Mouse (Mus musculus) embryonic stem cell, embryonic (primary cell): ENCODE data around the gene Fam228b.
"Not testable (repeated sequence)": the region's sequence is repeated elsewhere in the genome, so short reads cannot be mapped to it uniquely, and the experiment has no call there.

Source experiments
- CTCF ChIA-PET, 4 experiments: fragments of 300-600 bp in 2 of 4; fragments of 350-600 bp in 2 of 4; sonication (Branson Sonifier 250); formaldehyde crosslinking; loops; one replicate each; lab custom pipeline; 2022; ENCODE audit warnings: inconsistent platforms in 2 of 4; lab: Charles Lee
- POLR2A ChIA-PET, 4 experiments: fragments of 300-600 bp in 2 of 4; fragments of 350-600 bp in 2 of 4; sonication (Branson Sonifier 250); formaldehyde crosslinking; loops; one replicate each; lab custom pipeline; 2022; ENCODE audit warnings: antibody characterized with exemption in 4 of 4, inconsistent platforms in 1 of 4; lab: Charles Lee

The Fam228b gene

GRCm38 (mm10) chr12:4768492-4769332, at the start of gene Fam228b, which contains the start of gene Pfn4:
TSS of gene Fam228b (minus strand) at chr12:4769267.
TSS of gene Pfn4 (plus strand) at chr12:4769022.
- ChIA-PET CTCF (interaction anchor here (0.5 to 2.3 kb wide), 16 partner anchors 25 to 787 kb away, joined by 3 to 7 read pairs (median 3); partner anchors contain the start of genes Atad2b (in 1 of the 4) and Sf3b6 (in 1 of the 4)), POLR2A (interaction anchor here (0.5 to 2.8 kb wide), 65 partner anchors 8 to 1222 kb away, joined by 3 to 21 read pairs (median 4); partner anchors contain the start of genes Gm3625 (in 3 of the 4), Itsn2 (in 3 of the 4), Sf3b6 (in 3 of the 4) and Wdcp (in 3 of the 4))

- POLR2A ChIA-PET: interaction anchor here in 3 of 4 experiments (0.5 to 2.9 kb wide), 76 partner anchors 8 to 931 kb away, joined by 3 to 33 read pairs (median 4); partner anchors contain the start of genes Atad2b (in 3 of the 3), Fam228b (in 3 of the 3), Pfn4 (in 3 of the 3) and Fkbp1b (in 2 of the 3)
- CTCF ChIA-PET: interaction anchor here in 2 of 4 experiments (0.6 to 1.1 kb wide), 8 partner anchors 26 to 1545 kb away, joined by 3 to 4 read pairs (median 3); partner anchors contain the start of genes Atad2b (in 1 of the 2) and Fam228b (in 1 of the 2)
Measured at GRCm38 (mm10) chr12:4817361-4818101, 48.5 kb upstream of the Fam228b start, which contains the start of gene Sf3b6. TSS of gene Sf3b6 (plus strand) at chr12:4817544.

GRCm38 (mm10) chr12:4816680-4817360, 47.8 kb upstream of the Fam228b start:
- POLR2A ChIA-PET: interaction anchor here (0.5 to 2.9 kb wide), 76 partner anchors 9 to 1058 kb away, joined by 3 to 33 read pairs (median 4); partner anchors contain the start of genes Atad2b (in 3 of the 4), Fam228b (in 3 of the 4), Pfn4 (in 3 of the 4) and Fkbp1b (in 2 of the 4)
- CTCF ChIA-PET: interaction anchor here in 2 of 4 experiments (0.6 to 1.2 kb wide), 6 partner anchors 23 to 1544 kb away, joined by 3 to 4 read pairs (median 3); partner anchors contain the start of genes Atad2b (in 1 of the 2) and Fam228b (in 1 of the 2)

GRCm38 (mm10) chr12:4813636-4814035, 44.6 kb upstream of the Fam228b start:
- CTCF ChIA-PET: interaction anchor here in 2 of 4 experiments (0.6 to 1.1 kb wide), 2 partner anchors 20 to 91 kb away, joined by 3 read pairs; no protein-coding TSS in a partner anchor
- POLR2A ChIA-PET: interaction anchor here in 3 of 4 experiments (0.8 to 2.6 kb wide), 4 partner anchors 15 to 48 kb away, joined by 3 to 7 read pairs (median 5); partner anchors contain the start of genes Fam228b (in 1 of the 3) and Pfn4 (in 1 of the 3)

GRCm38 (mm10) chr12:4811705-4812104, 42.6 kb upstream of the Fam228b start:
- ChIA-PET CTCF (no interaction called here), POLR2A (interaction anchor here in 1 of 4 experiments (1.2 kb wide), 2 partner anchors 12 to 20 kb away, joined by 3 read pairs; no protein-coding TSS in a partner anchor)

- ChIA-PET POLR2A (no interaction called here), CTCF (no interaction called here)
Measured at GRCm38 (mm10) chr12:4811036-4811435, 42.0 kb upstream of the Fam228b start.

GRCm38 (mm10) chr12:4797471-4797870, 28.4 kb upstream of the Fam228b start:
- ChIA-PET CTCF (interaction anchor here in 2 of 4 experiments (0.6 kb wide), 2 partner anchors 67 to 214 kb away, joined by 3 to 7 read pairs; no protein-coding TSS in a partner anchor), POLR2A (interaction anchor here in 2 of 4 experiments (0.8 to 3.1 kb wide), 4 partner anchors 20 to 28 kb away, joined by 3 to 14 read pairs (median 6); partner anchors contain the start of gene Sf3b6 (in 2 of the 2))

- ChIA-PET POLR2A (interaction anchor here in 2 of 4 experiments (1.1 to 2.8 kb wide), 9 partner anchors 10 to 242 kb away, joined by 3 to 18 read pairs (median 5); partner anchors contain the start of genes Fam228b (in 2 of the 2), Pfn4 (in 2 of the 2) and Sf3b6 (in 2 of the 2)), CTCF (interaction anchor here in 3 of 4 experiments (0.6 to 1.4 kb wide), 7 partner anchors 18 to 287 kb away, joined by 3 to 4 read pairs (median 3); partner anchors contain the start of gene Fam228b (in 1 of the 3))
Measured at GRCm38 (mm10) chr12:4793718-4794117, 24.7 kb upstream of the Fam228b start.

GRCm38 (mm10) chr12:4788128-4788527, 19.1 kb upstream of the Fam228b start:
- CTCF ChIA-PET, POLR2A ChIA-PET: not testable (repeated sequence)

GRCm38 (mm10) chr12:4784466-4784865, 15.4 kb upstream of the Fam228b start:
- ChIA-PET POLR2A (interaction anchor here in 2 of 4 experiments (1.1 to 1.4 kb wide), 2 partner anchors 9 to 33 kb away, joined by 3 to 5 read pairs; partner anchors contain the start of gene Sf3b6 (in 1 of the 2)), CTCF (interaction anchor here in 1 of 4 experiments (0.6 kb wide), 1 partner anchor 172 kb away, joined by 3 read pairs; no protein-coding TSS in a partner anchor)

- POLR2A ChIA-PET: interaction anchor here in 1 of 4 experiments (0.7 to 1.4 kb wide), 2 partner anchors 10 to 392 kb away, joined by 3 to 5 read pairs; no protein-coding TSS in a partner anchor
- CTCF ChIA-PET: interaction anchor here in 2 of 4 experiments (0.6 to 0.7 kb wide), 2 partner anchors 172 to 503 kb away, joined by 3 read pairs; no protein-coding TSS in a partner anchor
Measured at GRCm38 (mm10) chr12:4783598-4783997, 14.5 kb upstream of the Fam228b start.

- CTCF ChIA-PET: not testable (repeated sequence)
- POLR2A ChIA-PET: interaction anchor here in 1 of 4 experiments (0.8 to 2.1 kb wide), 2 partner anchors 13 to 35 kb away, joined by 3 to 5 read pairs; partner anchors contain the start of genes Fam228b, Pfn4 and Sf3b6
Measured at GRCm38 (mm10) chr12:4781725-4782404, 12.8 kb upstream of the Fam228b start.

GRCm38 (mm10) chr12:4781270-4781669, 12.2 kb upstream of the Fam228b start:
- CTCF ChIA-PET: interaction anchor here in 1 of 4 experiments (0.6 kb wide), 1 partner anchor 14 kb away, joined by 3 read pairs; no protein-coding TSS in a partner anchor
- POLR2A ChIA-PET: interaction anchor here in 1 of 4 experiments (1.3 to 2.1 kb wide), 2 partner anchors 12 to 36 kb away, joined by 4 to 5 read pairs; partner anchors contain the start of genes Fam228b and Sf3b6

- CTCF ChIA-PET: no interaction called here
- POLR2A ChIA-PET: interaction anchor here in 1 of 4 experiments (1.3 to 2.1 kb wide), 2 partner anchors 11 to 37 kb away, joined by 4 to 5 read pairs; partner anchors contain the start of genes Fam228b and Sf3b6
Measured at GRCm38 (mm10) chr12:4780245-4780644, 11.2 kb upstream of the Fam228b start.

- ChIA-PET CTCF (no interaction called here), POLR2A (interaction anchor here in 2 of 4 experiments (1.6 kb wide), 2 partner anchors 9 kb away, joined by 5 to 7 read pairs; partner anchors contain the start of genes Fam228b (in 2 of the 2) and Pfn4 (in 2 of the 2))
Measured at GRCm38 (mm10) chr12:4777734-4778133, 8.7 kb upstream of the Fam228b start.
